Mouse (Mus musculus): Measurements from ENCODE around the gene Ccz1. TPM values are rescaled to one million over a fixed set of nuclear protein-coding genes. Genes with fewer than 3 reads are reported as not detected.
A peak's percentile ranks its signal among the peaks of the same experiment; 100 is the strongest.
"Not testable (repeated sequence)": the region's sequence is repeated elsewhere in the genome, so short reads cannot be mapped to it uniquely, and the experiment has no call there.

Gene Ccz1
- polyA plus RNA-seq, 1 experiment from 2014 or later: 33.4 TPM

DNA sequence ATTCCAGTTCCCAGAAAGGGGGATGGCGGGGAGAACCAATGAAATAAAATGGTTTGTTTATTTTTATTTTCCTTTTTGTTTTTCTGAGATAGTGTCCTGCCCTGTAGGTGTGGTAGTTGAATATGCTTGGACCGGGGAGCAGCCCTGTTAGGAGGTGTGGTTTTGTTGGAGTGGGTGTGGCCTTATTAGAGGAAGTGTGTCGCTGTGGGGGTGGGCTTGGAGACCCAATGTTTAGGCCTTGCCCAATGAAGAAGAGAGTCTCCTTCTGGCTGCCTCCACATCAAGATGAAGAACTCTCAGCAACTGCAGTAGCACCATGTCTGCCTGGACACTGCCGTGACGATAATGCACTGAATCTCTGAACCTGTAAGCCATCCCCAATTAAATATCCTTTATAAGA lies 25.2 kb upstream of the Ccz1 start:
- Histone ChIP-seq H3K9ac (ENCODE audit: low read depth, low read length) (no peak overlapping the region), H3K4me3 (ENCODE audit: low read depth, low read length) (no peak overlapping the region), H3K4me2 (ENCODE audit: low read depth, low read length) (no peak overlapping the region), H3K36me3 (ENCODE audit: control insufficient read depth, insufficient read depth) (no peaks in the 10 kb centered on the region), H3K27ac (ENCODE audit: low read length) (no peak overlapping the region), H3K4me1 (ENCODE audit: control insufficient read depth, low read depth, low read length) (no peaks in the 10 kb centered on the region), H3K27me3 (ENCODE audit: control insufficient read depth, insufficient read depth, low read depth, low read length) (no peaks in the 10 kb centered on the region), H3K9me3 (replicated peaks; ENCODE audit: control insufficient read depth, low read length) (no peaks in the 10 kb centered on the region)
- no peak for ATAC-seq (ENCODE audit: low read depth)
- 65% methylated on average over 5 of the region's 5 CpGs for WGBS (ENCODE audit: insufficient replicate concordance)

DNA sequence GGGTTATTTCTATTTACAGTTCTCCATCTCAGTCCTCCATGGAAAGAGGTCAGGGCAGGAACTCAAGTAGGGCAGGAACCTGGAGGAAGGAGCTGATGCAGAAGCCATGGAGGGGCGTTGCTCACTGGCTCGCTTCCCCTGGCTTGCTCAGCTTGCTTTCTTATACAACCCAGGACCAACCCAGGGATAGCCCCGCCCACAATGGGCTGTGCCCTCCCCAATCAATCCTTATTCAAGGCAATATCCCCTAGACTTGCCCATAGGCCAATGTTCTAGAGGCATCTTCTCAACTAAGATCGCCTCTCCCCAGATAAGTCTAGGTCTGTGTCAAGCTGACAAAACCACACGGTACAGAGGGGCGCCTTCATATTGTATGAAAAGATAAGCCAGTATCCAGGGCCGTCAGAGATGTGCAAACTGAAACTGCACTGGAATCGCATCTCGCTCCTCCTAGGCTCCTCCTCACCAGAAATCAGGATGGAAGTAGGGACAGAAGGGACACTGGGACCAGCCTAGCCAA lies 24.5 kb upstream of the Ccz1 start:
- H3K27ac ChIP-seq (ENCODE audit: low read length): no peak overlapping the region
- H3K36me3 ChIP-seq (ENCODE audit: control insufficient read depth, insufficient read depth): no peaks in the 10 kb centered on the region
- no peaks in the 10 kb centered on the region for H3K4me1 ChIP-seq (ENCODE audit: control insufficient read depth, low read depth, low read length)
- H3K9ac ChIP-seq (ENCODE audit: low read depth, low read length): no peak overlapping the region
- H3K27me3 ChIP-seq (ENCODE audit: control insufficient read depth, insufficient read depth, low read depth, low read length): no peaks in the 10 kb centered on the region
- H3K9me3 ChIP-seq (replicated peaks; ENCODE audit: control insufficient read depth, low read length): no peaks in the 10 kb centered on the region
- H3K4me3 ChIP-seq (ENCODE audit: low read depth, low read length): no peak overlapping the region
- ATAC-seq (ENCODE audit: low read depth): peak; percentile 55
- 28% methylated on average over 9 of the region's 9 CpGs for WGBS (ENCODE audit: insufficient replicate concordance)
- no peak overlapping the region for H3K4me2 ChIP-seq (ENCODE audit: low read depth, low read length)

DNA sequence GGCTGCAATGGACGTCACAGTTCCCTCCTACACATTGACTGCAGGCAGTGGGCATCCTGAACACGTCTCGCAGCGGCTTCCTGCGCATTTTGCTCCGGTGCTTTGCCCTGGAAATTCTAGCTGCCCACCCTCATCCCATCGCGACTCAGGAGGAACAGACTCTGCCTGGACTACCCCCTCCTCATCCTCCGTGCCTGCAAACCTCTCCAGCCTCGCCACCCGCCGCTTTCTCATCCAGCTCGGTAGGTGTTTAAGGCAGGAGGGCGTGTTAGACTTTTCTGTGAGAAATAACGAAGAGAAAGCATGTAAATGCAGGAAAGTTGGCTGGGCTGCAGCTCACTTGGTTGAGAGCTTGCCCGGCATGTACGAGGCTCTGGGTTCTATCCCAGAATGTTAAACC lies 22.3 kb upstream of the Ccz1 start:
- Histone ChIP-seq H3K9me3 (replicated peaks; ENCODE audit: control insufficient read depth, low read length) (no peaks in the 10 kb centered on the region), H3K4me2 (ENCODE audit: low read depth, low read length) (no peak overlapping the region), H3K9ac (ENCODE audit: low read depth, low read length) (no peak overlapping the region), H3K27ac (ENCODE audit: low read length) (no peak overlapping the region), H3K27me3 (ENCODE audit: control insufficient read depth, insufficient read depth, low read depth, low read length) (no peaks in the 10 kb centered on the region), H3K36me3 (ENCODE audit: control insufficient read depth, insufficient read depth) (no peaks in the 10 kb centered on the region), H3K4me3 (ENCODE audit: low read depth, low read length) (no peak overlapping the region), H3K4me1 (ENCODE audit: control insufficient read depth, low read depth, low read length) (no peaks in the 10 kb centered on the region)
- no peak for ATAC-seq (ENCODE audit: low read depth)
- WGBS (ENCODE audit: insufficient replicate concordance): 53% methylated on average over 17 of the region's 17 CpGs

DNA sequence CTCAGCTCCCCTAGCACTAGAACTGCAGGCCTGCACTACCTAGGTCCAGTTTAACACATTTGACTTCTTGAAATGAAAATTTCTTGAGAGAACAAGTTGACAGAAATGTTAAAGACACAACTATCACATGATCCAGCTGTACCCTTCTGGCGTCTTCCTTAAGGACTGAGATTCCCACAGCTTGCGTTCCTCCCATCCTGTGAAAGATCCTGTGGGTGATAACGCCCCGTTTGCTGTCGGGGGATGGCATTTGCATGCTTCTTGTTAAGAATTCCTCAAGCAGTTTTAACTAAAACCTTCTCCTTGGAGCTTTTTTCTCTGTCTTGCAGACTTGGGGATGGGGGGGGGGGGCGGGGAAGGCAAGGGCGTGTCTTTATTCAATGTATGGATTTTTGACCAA lies 19.9 kb upstream of the Ccz1 start:
- 51% methylated on average over 7 of the region's 7 CpGs for WGBS (ENCODE audit: insufficient replicate concordance)
- Histone ChIP-seq H3K4me2 (ENCODE audit: low read depth, low read length) (no peak overlapping the region), H3K4me1 (ENCODE audit: control insufficient read depth, low read depth, low read length) (no peaks in the 10 kb centered on the region), H3K36me3 (ENCODE audit: control insufficient read depth, insufficient read depth) (no peaks in the 10 kb centered on the region), H3K27me3 (ENCODE audit: control insufficient read depth, insufficient read depth, low read depth, low read length) (no peaks in the 10 kb centered on the region), H3K27ac (ENCODE audit: low read length) (no peak overlapping the region), H3K4me3 (ENCODE audit: low read depth, low read length) (no peak overlapping the region), H3K9ac (ENCODE audit: low read depth, low read length) (no peak overlapping the region), H3K9me3 (replicated peaks; ENCODE audit: control insufficient read depth, low read length) (no peaks in the 10 kb centered on the region)
- ATAC-seq (ENCODE audit: low read depth): no peak

DNA sequence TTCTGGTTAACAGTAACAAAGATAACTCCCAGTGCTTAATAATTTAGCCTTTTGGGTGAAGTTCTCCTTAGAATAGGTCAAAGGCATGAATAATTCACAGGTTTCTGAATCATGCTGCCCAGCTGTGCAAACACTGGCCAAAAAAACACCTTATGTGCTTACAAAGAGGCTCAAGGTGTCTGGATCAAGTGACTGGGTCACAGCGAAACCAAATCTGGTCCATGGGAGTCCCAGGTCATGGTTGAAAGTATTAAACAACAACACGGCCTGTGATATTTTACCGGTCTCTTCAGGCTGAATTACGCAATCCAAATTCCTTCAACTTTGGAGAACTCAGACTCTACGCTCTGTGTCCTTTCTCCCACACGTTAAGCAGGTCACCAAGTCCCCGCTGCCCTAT lies 17.8 kb upstream of the Ccz1 start:
- Histone ChIP-seq H3K27me3 (ENCODE audit: control insufficient read depth, insufficient read depth, low read depth, low read length) (no peaks in the 10 kb centered on the region), H3K4me3 (ENCODE audit: low read depth, low read length) (no peak overlapping the region), H3K9me3 (replicated peaks; ENCODE audit: control insufficient read depth, low read length) (no peaks in the 10 kb centered on the region), H3K4me2 (ENCODE audit: low read depth, low read length) (no peak overlapping the region), H3K36me3 (ENCODE audit: control insufficient read depth, insufficient read depth) (no peaks in the 10 kb centered on the region), H3K4me1 (ENCODE audit: control insufficient read depth, low read depth, low read length) (no peaks in the 10 kb centered on the region), H3K27ac (ENCODE audit: low read length) (no peak overlapping the region), H3K9ac (ENCODE audit: low read depth, low read length) (no peak overlapping the region)
- ATAC-seq (ENCODE audit: low read depth): no peak
- 65% methylated on average over 7 of the region's 7 CpGs for WGBS (ENCODE audit: insufficient replicate concordance)

DNA sequence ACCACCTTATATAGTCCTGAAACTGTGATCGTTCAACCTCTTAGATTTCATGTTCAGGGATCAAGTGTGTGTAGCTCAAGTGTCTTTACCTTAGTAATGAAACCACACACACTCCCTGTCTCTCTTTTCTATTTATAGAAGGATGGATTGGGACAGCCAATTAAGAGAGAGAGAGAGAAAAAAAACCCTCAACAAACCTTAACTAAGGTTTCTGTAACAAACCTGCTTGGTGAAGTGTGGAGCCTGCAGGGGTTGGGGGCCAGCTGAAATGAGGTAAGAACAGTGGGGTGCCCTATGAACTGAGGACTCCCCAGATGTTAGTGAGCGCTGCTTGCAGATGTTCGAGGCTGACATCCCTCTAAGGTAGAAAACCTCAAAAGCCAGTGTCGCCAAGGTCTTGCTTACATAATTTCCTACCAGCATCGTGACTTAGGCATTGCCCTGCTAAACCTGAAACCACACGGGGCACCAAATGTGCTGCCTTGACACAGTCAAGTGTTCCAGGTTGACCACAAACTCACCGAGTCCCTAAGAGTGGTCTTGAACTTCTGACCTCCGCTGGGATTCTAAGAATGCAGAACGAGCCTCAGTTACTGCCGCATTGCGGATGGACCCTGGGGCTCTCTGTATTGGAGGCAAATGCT lies 12.1 kb upstream of the Ccz1 start, which contains the start of gene Ocm:
Gene Ocm, minus strand, starts transcription at position 51 of the 644 bp plus-strand sequence.
- no peaks in the 10 kb centered on the region for H3K4me1 ChIP-seq (ENCODE audit: control insufficient read depth, low read depth, low read length)
- H3K4me2 ChIP-seq (ENCODE audit: low read depth, low read length): no peak within 1 kb of the TSS
- H3K36me3 ChIP-seq (ENCODE audit: control insufficient read depth, insufficient read depth): no peaks in the 10 kb centered on the region
- no peak for ATAC-seq (ENCODE audit: low read depth)
- WGBS (ENCODE audit: insufficient replicate concordance): 46% methylated on average over 11 of the region's 11 CpGs
- no peaks in the 10 kb centered on the region for H3K9me3 ChIP-seq (replicated peaks; ENCODE audit: control insufficient read depth, low read length)
- H3K27me3 ChIP-seq (ENCODE audit: control insufficient read depth, insufficient read depth, low read depth, low read length): no peaks in the 10 kb centered on the region
- H3K4me3 ChIP-seq (ENCODE audit: low read depth, low read length): no peak within 1 kb of the TSS
- no peak within 1 kb of the TSS for H3K9ac ChIP-seq (ENCODE audit: low read depth, low read length)
- H3K27ac ChIP-seq (ENCODE audit: low read length): no peak within 1 kb of the TSS

DNA sequence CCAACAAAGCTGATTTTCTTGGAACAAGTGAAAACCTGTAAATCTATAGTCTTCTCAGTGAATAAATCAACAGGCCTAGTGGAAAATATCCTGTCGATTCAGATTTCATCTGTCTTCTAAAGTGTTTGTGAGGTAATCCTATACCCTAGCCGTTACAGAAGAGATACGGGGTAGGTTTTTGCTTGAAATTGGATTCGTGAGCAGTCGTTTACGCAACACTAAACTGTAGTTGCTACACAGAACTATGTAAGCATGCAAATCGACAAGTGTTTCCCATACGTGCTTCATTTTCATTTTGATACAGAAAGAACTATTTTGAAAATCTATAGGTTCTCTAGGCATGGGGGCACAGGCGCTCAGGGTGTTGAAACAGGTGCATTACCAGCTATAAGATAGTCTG lies 1.2 kb upstream of the Ccz1 start:
- Histone ChIP-seq H3K4me1 (ENCODE audit: control insufficient read depth, low read depth, low read length) (peaks cover 11% of the 10 kb centered on the region), H3K9ac (ENCODE audit: low read depth, low read length) (no peak overlapping the region), H3K4me3 (ENCODE audit: low read depth, low read length) (no peak overlapping the region), H3K36me3 (ENCODE audit: control insufficient read depth, insufficient read depth) (peaks cover 15% of the 10 kb centered on the region), H3K27me3 (ENCODE audit: control insufficient read depth, insufficient read depth, low read depth, low read length) (no peaks in the 10 kb centered on the region), H3K9me3 (replicated peaks; ENCODE audit: control insufficient read depth, low read length) (no peaks in the 10 kb centered on the region), H3K27ac (ENCODE audit: low read length) (no peak overlapping the region), H3K4me2 (ENCODE audit: low read depth, low read length) (no peak overlapping the region; the same call in 1 of the 2 replicates)
- ATAC-seq (ENCODE audit: low read depth): no peak
- 76% methylated on average over 9 of the region's 9 CpGs for WGBS (ENCODE audit: insufficient replicate concordance)

DNA sequence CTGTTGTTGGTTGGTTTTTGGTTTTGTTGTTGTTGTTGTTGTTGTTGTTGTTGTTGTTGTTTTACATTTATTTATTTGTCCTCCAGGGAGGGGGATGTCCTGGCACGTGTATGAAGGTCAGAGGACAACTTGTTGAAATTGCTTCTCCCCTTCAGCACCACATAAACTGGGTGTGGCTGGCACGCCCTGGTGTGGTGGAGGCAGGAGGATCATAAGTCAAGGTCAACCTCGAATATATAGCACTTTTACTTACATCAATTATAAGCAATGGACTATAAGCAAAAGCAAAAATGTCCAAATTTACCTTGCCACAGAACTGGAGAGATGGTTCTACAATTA lies 604 bp upstream of the Ccz1 start:
- peaks cover 21% of the 10 kb centered on the region for H3K36me3 ChIP-seq (ENCODE audit: control insufficient read depth, insufficient read depth)
- peak overlapping the region; percentile 77 for H3K4me3 ChIP-seq (ENCODE audit: low read depth, low read length)
- H3K4me1 ChIP-seq (ENCODE audit: control insufficient read depth, low read depth, low read length): peaks cover 11% of the 10 kb centered on the region
- H3K27me3 ChIP-seq (ENCODE audit: control insufficient read depth, insufficient read depth, low read depth, low read length): no peaks in the 10 kb centered on the region
- peak overlapping the region; percentile 84; the same call in 1 of the 2 replicates for H3K27ac ChIP-seq (ENCODE audit: low read length)
- WGBS (ENCODE audit: insufficient replicate concordance): 52% methylated on average over 3 of the region's 3 CpGs
- no peaks in the 10 kb centered on the region for H3K9me3 ChIP-seq (replicated peaks; ENCODE audit: control insufficient read depth, low read length)
- peak overlapping the region; percentile 68 for H3K4me2 ChIP-seq (ENCODE audit: low read depth, low read length)
- no peak overlapping the region for H3K9ac ChIP-seq (ENCODE audit: low read depth, low read length)
- ATAC-seq (ENCODE audit: low read depth): no peak

DNA sequence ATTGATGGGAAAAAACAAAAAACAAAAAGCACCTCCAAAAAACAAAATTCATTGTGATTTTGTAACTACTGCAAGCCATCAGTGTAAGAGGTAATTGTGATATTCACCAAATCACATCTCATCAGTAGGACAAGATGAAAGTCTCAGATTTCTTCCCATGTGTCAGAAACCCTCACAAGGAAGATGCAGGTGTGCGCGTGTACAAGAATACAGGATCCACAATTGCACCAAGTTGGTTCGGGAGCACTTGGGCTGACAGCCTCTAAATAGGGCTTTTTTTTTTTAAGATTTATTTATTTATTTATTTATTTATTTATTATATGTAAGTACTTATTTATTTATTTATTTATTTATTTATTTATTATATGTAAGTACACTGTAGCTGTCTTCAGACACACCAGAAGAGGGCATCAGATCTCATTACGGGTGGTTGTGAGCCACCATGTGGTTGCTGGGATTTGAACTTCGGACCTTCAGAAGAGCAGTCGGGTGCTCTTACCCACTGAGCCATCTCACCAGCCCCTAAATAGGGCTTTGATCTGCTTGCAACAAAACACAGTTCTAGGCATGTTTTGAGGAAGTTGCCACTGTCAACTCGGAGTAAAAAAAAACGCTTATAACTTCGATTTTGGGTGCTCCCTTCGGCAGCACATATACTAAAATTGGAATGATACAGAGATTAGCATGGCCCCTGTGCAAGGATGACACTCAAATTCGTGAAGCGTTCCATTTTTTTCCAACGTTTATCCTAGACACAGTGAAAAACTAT lies 1.1 kb downstream of the Ccz1 start:
- not testable (repeated sequence) for H3K27me3 ChIP-seq (ENCODE audit: control insufficient read depth, insufficient read depth, low read depth, low read length); H3K9me3 ChIP-seq (replicated peaks; ENCODE audit: control insufficient read depth, low read length); H3K27ac ChIP-seq (ENCODE audit: low read length); ATAC-seq (ENCODE audit: low read depth)
- H3K36me3 ChIP-seq (ENCODE audit: control insufficient read depth, insufficient read depth): peaks cover 35% of the 10 kb centered on the region
- H3K9ac ChIP-seq (ENCODE audit: low read depth, low read length): peak overlapping the region; percentile 81; the same call in 1 of the 2 replicates
- peaks cover 11% of the 10 kb centered on the region for H3K4me1 ChIP-seq (ENCODE audit: control insufficient read depth, low read depth, low read length)
- WGBS (ENCODE audit: insufficient replicate concordance): 35% methylated on average over 12 of the region's 13 CpGs
- peak overlapping the region; percentile 68 for H3K4me2 ChIP-seq (ENCODE audit: low read depth, low read length)
- H3K4me3 ChIP-seq (ENCODE audit: low read depth, low read length): peak overlapping the region; percentile 77

All from liver, embryonic 16.5 days (tissue).